Mouse (Mus musculus) testis, adult 2 months (tissue): ENCODE measurements around the gene Dcakd.

ENCODE experiments used
- CTCF ChIP-seq: fragments of 200-500 bp; IDR thresholded peaks from 2 replicates; pipeline ENCODE4 v1.5.1; 2012; ENCODE audit warnings: low read depth, mild to moderate bottlenecking, inconsistent platforms, low read length, moderate library complexity; ENCODE audit not compliant: control insufficient read depth, insufficient read depth, insufficient replicate concordance
- POLR2A ChIP-seq: fragments of 200-500 bp; IDR thresholded peaks from 2 replicates; pipeline ENCODE4 v1.6.1; 2012; ENCODE audit warnings: low read depth, mild to moderate bottlenecking, inconsistent platforms, low read length, moderate library complexity; ENCODE audit not compliant: control insufficient read depth

DNA sequence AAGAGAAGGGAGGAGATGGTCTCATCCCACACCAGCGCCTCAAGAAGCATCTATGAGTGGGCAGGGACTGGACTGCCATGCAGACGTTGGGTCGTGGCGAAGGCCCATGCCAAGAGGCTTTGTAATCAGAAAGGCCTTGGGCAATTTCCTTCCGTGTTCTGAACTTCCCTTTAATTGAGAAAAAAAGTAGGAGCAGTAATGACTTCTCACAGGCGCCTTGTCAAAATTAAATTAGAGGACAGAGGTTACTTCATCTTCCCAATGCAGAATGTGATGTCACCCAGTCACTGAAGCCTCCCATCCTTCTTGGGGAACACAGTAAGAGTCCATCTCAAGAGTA lies 21.2 kb downstream of the Dcakd start:
- TF ChIP-seq CTCF: no peak
- no peak for TF ChIP-seq POLR2A
